Mouse (Mus musculus) T-helper 17 cell (primary cell): ENCODE data around the gene Hist1h2ba.

ENCODE experiments used
- in situ Hi-C, 2 experiments: fragments of 300-600 bp; cut with MboI, MseI; formaldehyde crosslinking; loops; 1 replicate in 1 of 2; 2 replicates in 1 of 2; pipeline ENCODE4 v1.15.1; 2025; ENCODE audit warnings: high pct_unique_total_duplicates in 2 of 2

Hist1h2ba gene

GRCm38 (mm10) chr13:23910121-23910520 is 23.8 kb downstream of the Hist1h2ba start:
- in situ Hi-C loops, result no loop called here

- in situ Hi-C loops, result no loop called here
These were observed 27.1 kb downstream of the Hist1h2ba start for GRCm38 (mm10) chr13:23906906-23907305.

GRCm38 (mm10) chr13:23898242-23898641 is 35.7 kb downstream of the Hist1h2ba start:
- in situ Hi-C loops, result no loop called here

GRCm38 (mm10) chr13:23893269-23893593 is 40.7 kb downstream of the Hist1h2ba start:
- in situ Hi-C loops, result no loop called here

- in situ Hi-C loops, result no loop called here
These were observed 41.2 kb downstream of the Hist1h2ba start for GRCm38 (mm10) chr13:23892592-23893268.

GRCm38 (mm10) chr13:23889011-23889605 is 44.8 kb downstream of the Hist1h2ba start:
- in situ Hi-C loops, result no loop called here

GRCm38 (mm10) chr13:23887026-23887725 is 46.8 kb downstream of the Hist1h2ba start:
- in situ Hi-C loops, result no loop called here

- in situ Hi-C loops, result no loop called here
These were observed 48.4 kb downstream of the Hist1h2ba start for GRCm38 (mm10) chr13:23885540-23885939.
